Mouse (Mus musculus) lung, embryonic 14.5 days (tissue): ENCODE results near the gene Scgb1c1. TPM values are rescaled to one million over a fixed set of nuclear protein-coding genes. Genes with fewer than 3 reads are reported as not detected.
A peak's percentile ranks its signal among the peaks of the same experiment; 100 is the strongest.

Source experiments
- ATAC-seq: fragments of 200-750 bp; cut with Nextera tagmentation; 2 replicates; pipeline ENCODE4 v1.8.0; 2017; ENCODE audit warnings: mild to moderate bottlenecking, moderate TSS enrichment, moderate library complexity; ENCODE audit not compliant: insufficient read depth
- DNase-seq: peaks from one replicate; pipeline ENCODE4 v3.0.0-alpha.2; 2015
- H3K27ac ChIP-seq: fragments of 300-500 bp; sonication (generic); 2 replicates; pipeline ENCODE4 v1.5.1; 2014; ENCODE audit warnings: low read depth, mild to moderate bottlenecking, moderate library complexity
- H3K27me3 ChIP-seq: fragments of 300-500 bp; sonication (generic); 2 replicates; pipeline ENCODE4 v1.6.1; 2014; ENCODE audit warnings: low read length, control low read depth; ENCODE audit not compliant: insufficient read depth
- H3K36me3 ChIP-seq: fragments of 300-500 bp; sonication (generic); 2 replicates; pipeline ENCODE4 v1.6.1; 2014; ENCODE audit warnings: control low read depth; ENCODE audit not compliant: insufficient read depth
- H3K4me1 ChIP-seq: fragments of 300-500 bp; sonication (generic); 2 replicates; pipeline ENCODE4 v1.6.1; 2014; ENCODE audit warnings: antibody characterized with exemption, control low read depth; ENCODE audit not compliant: insufficient read depth
- H3K4me2 ChIP-seq: fragments of 300-500 bp; sonication (generic); 2 replicates; pipeline ENCODE4 v1.6.1; 2014; ENCODE audit warnings: mild to moderate bottlenecking
- H3K4me3 ChIP-seq: fragments of 300-500 bp; sonication (generic); 2 replicates; pipeline ENCODE4 v1.5.1; 2014; ENCODE audit warnings: low read depth, low read length
- H3K9ac ChIP-seq: fragments of 300-500 bp; sonication (generic); 2 replicates; pipeline ENCODE4 v1.6.1; 2014
- H3K9me3 ChIP-seq: fragments of 300-500 bp; sonication (generic); 2 replicates; pipeline ENCODE4 v1.6.1; 2016; ENCODE audit warnings: low read depth, low read length, control low read depth
- CTCF ChIP-seq: IDR thresholded peaks from 2 replicates; pipeline ENCODE4 v1.5.1; 2016; ENCODE audit warnings: antibody characterized with exemption, low read depth
- WGBS: fragments of 180-500 bp; shearing (Covaris S2); extraction: QIAGEN DNeasy Blood & Tissue Kit; methylation state at CpG from one replicate; pipeline ENCODE4 v1.1.7; 2014; 5-methylcytosine and 5-hydroxymethylcytosine counted together
- polyA plus RNA-seq: library from polyadenylated mRNA; unstranded; fragments of >200 nt; fragmentation: Nextera tagmentation; extraction: Ambion mirVana; gene quantifications from 2 replicates; pipeline ENCODE4 v1.2.1, GENCODE M21; 2014

Gene Scgb1c1
- polyA plus RNA-seq, 1 experiment from 2014 or later: not detected

DNA sequence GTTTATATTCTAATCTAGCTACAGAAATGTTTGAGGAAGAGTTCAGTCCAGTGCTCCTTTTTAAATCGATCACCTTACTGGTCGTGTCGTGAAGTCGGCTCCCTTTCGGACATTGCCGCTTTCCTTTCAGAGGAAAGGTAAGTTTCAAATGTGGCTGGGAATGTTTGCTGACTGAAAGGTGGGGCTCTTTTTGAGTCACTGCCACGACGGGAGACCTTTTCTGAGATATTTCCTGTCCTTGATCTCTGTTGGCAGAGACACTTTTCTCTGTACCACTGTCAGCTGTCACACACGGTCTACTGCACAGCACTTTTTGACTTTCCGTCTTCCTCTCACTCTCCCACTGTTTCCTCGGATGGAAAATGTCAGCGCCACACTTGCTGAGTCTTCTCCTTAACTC lies 32.5 kb upstream of the Scgb1c1 start:
- Histone ChIP-seq H3K27me3 (no peaks in the 10 kb centered on the region), H3K4me1 (no peaks in the 10 kb centered on the region), H3K4me3 (no peak overlapping the region), H3K4me2 (no peak overlapping the region), H3K9ac (no peak overlapping the region), H3K9me3 (no peaks in the 10 kb centered on the region), H3K36me3 (no peaks in the 10 kb centered on the region), H3K27ac (no peak overlapping the region)
- WGBS: 84% methylated on average over 12 of the region's 12 CpGs
- no peak for TF ChIP-seq CTCF
- DNase-seq (no peak), ATAC-seq (no peak)

DNA sequence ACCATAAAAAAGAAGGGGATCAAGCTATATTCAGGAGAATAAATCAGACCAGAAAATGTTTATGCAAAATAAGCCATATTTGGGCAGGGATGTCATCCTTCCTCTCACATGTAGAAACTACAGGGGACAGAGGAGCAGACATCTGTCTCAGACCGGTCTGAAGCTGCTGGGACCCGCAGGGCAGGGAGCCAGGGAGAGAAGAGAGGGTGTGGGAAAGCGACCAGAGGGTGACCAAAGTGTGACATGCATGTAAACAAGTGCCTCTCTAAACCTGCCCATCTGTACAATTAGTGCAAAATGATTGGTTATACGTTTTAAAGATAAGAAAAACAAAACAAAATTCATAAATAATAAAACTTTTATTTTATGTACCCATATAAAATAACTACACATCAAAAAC lies 25.2 kb upstream of the Scgb1c1 start:
- 41% methylated on average over 4 of the region's 4 CpGs for WGBS
- no peak for TF ChIP-seq CTCF
- no peak for DNase-seq

DNA sequence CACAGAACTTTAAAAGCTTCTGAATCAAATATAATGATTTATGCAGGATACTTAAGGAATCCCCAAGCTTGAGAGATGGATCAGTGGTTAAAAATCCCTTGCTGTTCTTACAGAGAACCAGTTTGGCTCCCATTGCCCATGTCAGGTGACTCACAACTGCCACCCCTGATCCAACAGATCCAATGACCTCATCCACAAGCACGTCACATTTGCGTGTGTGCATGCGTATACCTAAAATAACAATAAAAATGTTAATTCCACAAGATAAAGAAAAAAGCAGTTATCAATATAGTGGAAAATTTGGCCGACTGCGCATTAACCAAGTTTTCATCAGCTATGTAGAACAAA lies 24.1 kb upstream of the Scgb1c1 start:
- peak overlapping the region; percentile 68 for H3K4me2 ChIP-seq
- H3K9me3 ChIP-seq: no peaks in the 10 kb centered on the region
- H3K9ac ChIP-seq: peak overlapping the region; percentile 34; the same call in 1 of the 2 replicates
- H3K4me1 ChIP-seq: no peaks in the 10 kb centered on the region; the same call in 1 of the 2 replicates
- peak overlapping the region; percentile 43 for H3K4me3 ChIP-seq
- DNase-seq (no peak), ATAC-seq (peak; percentile 25; the same call in 1 of the 2 replicates)
- H3K36me3 ChIP-seq: no peaks in the 10 kb centered on the region
- no peak for TF ChIP-seq CTCF
- WGBS: 48% methylated on average over 5 of the region's 5 CpGs
- no peaks in the 10 kb centered on the region for H3K27me3 ChIP-seq
- H3K27ac ChIP-seq: no peak overlapping the region

More for the DNA sequence above, 25.2 kb upstream of the Scgb1c1 start:
- H3K9ac ChIP-seq: no peak overlapping the region
- H3K4me2 ChIP-seq: no peak overlapping the region
- H3K27me3 ChIP-seq: no peaks in the 10 kb centered on the region
- no peaks in the 10 kb centered on the region for H3K36me3 ChIP-seq
- H3K27ac ChIP-seq: no peak overlapping the region
- ATAC-seq: no peak
- no peak overlapping the region for H3K4me3 ChIP-seq
- no peaks in the 10 kb centered on the region; the same call in 1 of the 2 replicates for H3K4me1 ChIP-seq
- no peaks in the 10 kb centered on the region for H3K9me3 ChIP-seq

DNA sequence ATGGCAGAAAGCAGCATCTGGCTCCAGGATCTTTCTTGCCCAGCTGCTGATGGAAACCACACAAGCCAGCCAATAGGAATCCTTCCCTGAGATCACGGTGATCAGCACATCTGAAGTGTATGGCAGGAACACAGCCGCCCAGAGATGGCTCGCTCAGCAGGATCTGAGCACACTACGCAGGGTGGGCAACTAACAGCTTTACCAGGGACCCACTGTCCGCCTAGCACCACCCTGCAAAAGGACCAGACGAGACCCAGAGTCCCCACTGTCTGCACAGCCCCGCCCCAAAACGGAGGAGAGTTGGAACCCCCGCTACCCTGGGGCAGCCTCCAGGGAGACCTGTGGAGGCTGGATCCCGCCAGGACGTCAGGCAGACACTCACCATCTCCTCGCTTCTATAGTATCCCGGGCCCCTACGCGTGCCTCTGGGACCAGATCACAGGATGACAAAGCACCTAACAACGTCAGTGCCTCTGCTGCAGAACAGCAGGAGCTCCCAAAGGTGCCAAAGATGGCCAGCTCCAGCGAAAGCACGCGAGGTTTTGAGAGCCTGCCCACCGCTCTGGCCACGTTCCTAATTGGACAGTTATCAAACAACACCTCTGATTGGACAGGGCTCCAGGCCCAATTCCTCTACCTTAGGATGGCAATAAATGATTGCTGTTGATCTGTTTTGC lies 23.6 kb upstream of the Scgb1c1 start, which contains the start of gene Zfp941:
Zfp941 (minus strand) TSS at position 526 of the 677 bp plus-strand sequence.
- peak within 1 kb of the TSS; percentile 68 for H3K4me2 ChIP-seq
- no peak for TF ChIP-seq CTCF
- H3K4me3 ChIP-seq: peak within 1 kb of the TSS; percentile 43
- no peaks in the 10 kb centered on the region for H3K36me3 ChIP-seq
- no peaks in the 10 kb centered on the region for H3K27me3 ChIP-seq
- peak; percentile 59 for DNase-seq
- ATAC-seq: peak; percentile 81
- H3K9ac ChIP-seq: peak within 1 kb of the TSS; percentile 34; the same call in 1 of the 2 replicates
- no peaks in the 10 kb centered on the region for H3K9me3 ChIP-seq
- H3K4me1 ChIP-seq: no peaks in the 10 kb centered on the region; the same call in 1 of the 2 replicates
- H3K27ac ChIP-seq: no peak within 1 kb of the TSS
- 1% methylated on average over 21 of the region's 21 CpGs for WGBS

DNA sequence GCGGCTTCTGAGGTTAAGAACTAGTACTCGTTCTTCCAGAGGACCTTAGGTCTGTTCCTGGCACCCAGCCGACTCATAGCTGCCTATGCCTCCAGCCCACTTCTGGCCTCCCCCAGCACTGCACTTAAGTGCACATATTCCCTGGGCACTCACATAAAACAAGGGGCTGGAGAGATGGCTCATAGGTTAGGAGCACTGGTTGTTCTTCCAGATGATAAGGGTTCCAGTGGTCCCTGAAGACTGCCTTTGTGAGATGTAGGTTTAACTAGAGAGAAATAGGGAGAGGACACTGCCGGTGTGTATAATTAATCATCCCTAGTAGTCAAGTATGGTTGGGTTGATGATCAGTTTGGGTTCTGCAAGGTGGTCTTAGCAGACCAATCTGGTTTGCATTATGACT lies 22.6 kb upstream of the Scgb1c1 start:
- no peaks in the 10 kb centered on the region for H3K9me3 ChIP-seq
- H3K4me3 ChIP-seq: no peak overlapping the region
- no peak overlapping the region for H3K4me2 ChIP-seq
- ATAC-seq: no peak
- no peak overlapping the region for H3K9ac ChIP-seq
- TF ChIP-seq CTCF: no peak
- no peak for DNase-seq
- 85% methylated on average over 4 of the region's 4 CpGs for WGBS
- no peaks in the 10 kb centered on the region; the same call in 1 of the 2 replicates for H3K4me1 ChIP-seq
- H3K27ac ChIP-seq: no peak overlapping the region
- no peaks in the 10 kb centered on the region for H3K27me3 ChIP-seq
- no peaks in the 10 kb centered on the region for H3K36me3 ChIP-seq

DNA sequence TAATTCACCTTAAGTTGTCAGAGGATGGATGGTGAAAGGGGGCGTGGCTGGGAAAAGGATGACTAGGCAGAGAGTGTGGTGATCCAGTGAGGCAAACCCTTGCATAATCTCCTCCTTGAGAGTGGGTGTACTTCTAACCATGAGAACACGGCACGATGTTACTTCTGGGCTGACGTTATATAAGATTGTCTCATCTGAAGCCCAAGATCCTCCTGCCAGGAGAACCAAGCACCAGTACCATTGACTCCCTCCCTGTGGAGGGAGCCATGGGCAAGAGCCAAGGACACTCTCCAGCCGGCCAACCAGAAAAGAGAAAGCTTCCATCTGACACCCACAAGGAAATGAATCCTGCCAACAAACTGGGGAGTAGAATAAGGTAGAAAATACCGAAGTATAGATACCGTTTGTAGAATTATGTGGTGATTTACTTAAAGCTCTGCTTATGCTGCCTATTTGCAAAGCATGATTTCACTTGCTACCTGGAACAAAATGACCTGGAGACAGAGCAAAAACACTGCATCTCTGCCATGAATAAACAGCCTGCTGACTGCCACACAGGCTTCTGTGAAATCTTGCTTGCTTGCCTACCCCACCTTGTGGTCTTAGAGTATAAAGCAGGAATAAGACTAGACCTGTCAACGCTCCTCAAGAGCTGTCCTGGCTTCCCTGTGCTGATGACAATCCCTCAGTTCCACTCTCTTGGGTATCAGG lies 17.0 kb upstream of the Scgb1c1 start:
- no peak; the same call in 1 of the 2 replicates for ATAC-seq
- H3K4me2 ChIP-seq: no peak overlapping the region

DNA sequence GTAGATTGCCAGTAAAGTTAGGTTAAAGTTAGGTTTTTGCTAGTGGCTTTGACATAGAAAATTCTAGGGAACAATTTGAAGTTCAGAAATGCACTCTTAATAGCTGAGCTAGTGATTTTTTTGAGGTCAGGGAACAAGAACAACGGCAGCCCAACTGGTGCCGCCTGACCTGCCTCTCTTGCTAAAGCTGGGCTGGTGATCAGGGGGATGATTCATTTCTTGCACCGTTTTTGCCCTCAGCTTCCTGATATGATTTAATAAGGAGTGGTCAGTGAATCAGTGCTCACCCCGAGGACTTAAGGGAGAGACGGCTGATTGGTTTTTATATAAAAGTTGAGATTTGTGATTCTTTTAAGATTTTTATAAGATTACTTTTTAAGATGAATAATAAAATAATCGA lies 13.9 kb upstream of the Scgb1c1 start:
- WGBS: 57% methylated on average over 6 of the region's 6 CpGs
- Histone ChIP-seq H3K27ac (no peak overlapping the region), H3K4me3 (no peak overlapping the region), H3K4me1 (no peaks in the 10 kb centered on the region), H3K9me3 (no peaks in the 10 kb centered on the region), H3K27me3 (no peaks in the 10 kb centered on the region), H3K9ac (no peak overlapping the region), H3K4me2 (no peak overlapping the region), H3K36me3 (no peaks in the 10 kb centered on the region)
- no peak for DNase-seq
- no peak for TF ChIP-seq CTCF
- ATAC-seq: no peak

More for the DNA sequence above, 17.0 kb upstream of the Scgb1c1 start:
- peak; percentile 66 for TF ChIP-seq CTCF
- Histone ChIP-seq H3K27ac (no peak overlapping the region), H3K27me3 (no peaks in the 10 kb centered on the region), H3K4me3 (no peak overlapping the region), H3K4me1 (no peaks in the 10 kb centered on the region), H3K9ac (no peak overlapping the region), H3K36me3 (no peaks in the 10 kb centered on the region), H3K9me3 (no peaks in the 10 kb centered on the region)
- DNase-seq: peak; percentile 57
- WGBS: 25% methylated on average over 8 of the region's 8 CpGs
